Mouse (Mus musculus) cerebellum, postnatal 14 days (tissue): ENCODE measurements at regions not wholly inside any gene's neighbourhood (a gene's known extent, or its start where the extent isn't known, plus 50 kb on each side); places are given as distances from the start of the nearest gene placed in this dataset.
A peak's percentile ranks its signal among the peaks of the same experiment; 100 is the strongest.

Experiments used
- DNase-seq, 2 experiments: peaks; one replicate each; pipeline ENCODE4 v3.0.0; 2021; ENCODE audit warnings: mixed read lengths in 2 of 2

DNA sequence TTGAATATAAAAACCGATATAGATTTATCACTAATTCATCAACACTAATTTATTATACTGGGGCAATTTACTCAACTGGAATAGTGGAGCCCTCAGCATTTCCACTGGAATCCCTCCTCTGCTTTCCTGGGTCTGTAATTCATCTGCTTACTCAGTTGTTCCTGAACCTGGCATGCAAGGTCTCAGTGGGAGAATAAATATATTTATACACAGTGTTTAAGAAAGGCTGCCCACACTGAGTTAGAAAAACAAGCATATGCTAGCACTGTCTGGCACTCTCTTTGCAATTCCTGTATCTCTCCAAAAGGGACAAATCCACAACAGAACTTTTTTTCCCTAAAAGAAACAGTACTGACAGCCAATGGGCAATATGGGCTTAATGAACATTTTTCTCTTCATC is 100.1 kb upstream of the Gm10192 start:
- no peak for DNase-seq

DNA sequence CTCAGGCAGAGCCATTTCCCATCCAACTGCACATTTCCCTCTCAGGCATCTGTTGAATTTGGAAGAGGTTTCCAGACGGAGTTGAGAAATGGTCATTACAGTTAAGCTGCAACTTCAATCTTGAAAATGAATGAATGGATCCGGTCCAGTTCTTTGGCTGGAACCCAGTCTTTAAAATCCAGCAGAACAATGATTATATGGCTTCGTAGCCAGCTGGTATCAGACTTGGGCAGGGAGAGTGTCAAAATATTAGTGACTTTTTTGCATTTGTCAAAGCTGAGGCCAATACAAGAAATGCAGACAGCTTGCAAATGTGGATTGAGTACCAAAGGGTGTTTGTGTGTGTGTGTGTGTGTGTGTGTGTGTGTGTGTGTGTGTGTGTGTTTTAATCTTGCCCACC is 99.7 kb upstream of the Gm10192 start:
- DNase-seq = peak in 1 of 2 experiments; percentile 1

DNA sequence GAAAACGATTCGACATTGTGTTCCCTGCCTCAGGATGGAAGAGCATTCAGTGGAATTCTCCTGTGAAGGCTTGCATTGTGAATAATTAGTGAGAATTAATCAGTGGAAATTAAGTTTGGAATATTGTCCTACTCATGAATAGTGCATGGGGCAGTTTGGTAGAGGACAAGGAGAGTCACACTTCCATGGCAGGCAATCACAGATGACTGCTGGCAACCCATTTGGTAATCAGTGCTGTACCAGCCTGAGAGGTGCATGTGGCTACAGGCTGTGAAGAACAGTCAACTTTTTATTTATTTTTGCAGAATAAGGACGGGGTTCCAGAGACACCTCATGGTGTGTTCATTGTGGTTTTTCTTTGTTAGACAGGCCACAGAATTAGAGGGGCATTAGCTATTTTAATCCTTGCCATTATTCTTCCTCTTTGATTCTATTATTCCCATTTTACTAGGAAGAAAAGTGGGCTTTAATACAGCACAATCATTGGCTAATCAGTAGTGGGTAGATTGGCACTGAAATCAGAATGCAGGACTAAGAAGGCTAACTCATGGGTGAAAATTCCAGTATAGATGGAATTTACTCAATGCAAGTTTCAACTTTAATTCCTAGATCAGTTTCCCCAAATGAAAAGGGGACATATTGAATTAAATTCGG is 98.3 kb upstream of the Gm10192 start:
- no peak for DNase-seq

DNA sequence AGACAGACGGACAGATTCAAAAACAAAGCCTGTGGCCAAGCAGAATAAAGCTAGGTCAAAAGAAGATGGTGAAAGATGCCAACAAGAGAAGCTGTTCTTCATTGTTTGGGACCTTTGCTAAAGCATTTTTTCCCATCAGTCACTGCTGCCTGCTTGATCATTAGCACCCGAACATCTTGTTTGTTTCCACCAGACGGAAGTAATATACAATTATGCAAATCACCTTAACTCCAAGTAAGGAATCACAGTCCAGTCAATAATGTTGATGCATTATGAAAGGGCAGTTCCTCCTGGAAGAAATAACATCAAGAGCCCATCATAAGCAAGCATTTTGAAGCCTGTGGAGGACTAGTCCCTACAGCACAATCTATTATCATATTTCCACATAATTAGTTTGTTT is 97.7 kb upstream of the Gm10192 start:
- no peak for DNase-seq

DNA sequence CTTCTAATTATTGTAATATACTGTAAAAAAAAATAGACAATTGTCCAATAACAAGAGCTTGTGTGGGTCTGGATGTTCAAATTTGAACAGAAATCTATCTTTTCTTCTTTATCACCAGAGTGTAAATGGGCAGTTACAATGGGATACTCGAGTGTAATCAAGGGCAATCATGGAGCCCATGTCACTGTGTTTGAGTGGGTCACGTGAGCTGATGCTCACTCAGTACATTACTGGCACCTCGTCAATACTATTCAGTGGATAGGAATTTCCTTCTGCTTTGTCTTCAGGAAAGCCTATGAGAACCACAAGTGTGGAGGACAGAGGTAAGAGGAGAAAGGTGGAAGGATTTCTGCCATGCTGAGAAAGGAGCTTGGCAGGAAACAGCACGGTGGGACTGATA is 54.0 kb upstream of the Gm10192 start:
- DNase-seq = no peak

DNA sequence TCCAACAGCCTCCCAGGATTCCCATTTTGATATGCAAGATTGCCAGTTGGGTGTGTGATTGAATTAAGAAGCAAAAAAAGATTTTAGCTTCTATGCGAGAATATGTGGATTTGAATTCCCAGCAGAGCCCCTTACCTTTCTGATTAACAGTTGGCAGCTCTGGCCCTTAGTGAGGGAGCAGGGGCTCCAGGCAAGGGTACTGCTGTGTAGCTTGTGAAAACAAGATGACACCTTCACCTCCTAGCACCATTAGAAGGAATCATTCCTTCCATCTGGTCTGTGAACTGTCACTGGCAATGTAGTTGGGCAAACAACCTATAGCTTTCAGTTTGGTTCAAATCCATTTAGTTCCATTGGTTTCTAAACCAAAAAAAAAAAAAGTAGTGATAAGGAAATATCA is 53.4 kb upstream of the Gm10192 start:
- peak in 1 of 2 experiments; percentile 9 for DNase-seq

DNA sequence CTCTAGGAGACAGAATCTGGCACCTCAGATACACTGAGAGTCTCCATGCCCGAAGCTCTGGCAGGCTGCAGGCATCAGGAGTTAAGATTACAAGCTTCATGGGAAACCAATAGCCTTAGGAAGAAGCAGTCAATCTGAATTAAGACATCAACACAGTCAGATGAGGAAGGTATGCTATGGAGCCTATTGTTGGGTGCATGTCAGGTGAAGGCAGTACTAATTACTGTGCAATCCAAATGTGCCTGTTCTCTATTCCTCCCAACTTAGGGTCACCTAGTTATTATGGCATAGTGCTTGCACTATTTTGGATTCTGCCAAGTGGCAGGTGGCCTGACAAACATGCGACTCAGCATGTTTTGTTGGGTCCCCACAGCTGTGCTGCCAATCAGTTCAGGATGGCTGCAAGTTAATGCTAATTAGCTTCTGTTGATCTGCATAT is 53.0 kb upstream of the Gm10192 start:
- DNase-seq = peak; percentile 55 to 62
